Mouse (Mus musculus): ENCODE measurements around the gene Ttll1. TPM values are rescaled to one million over a fixed set of nuclear protein-coding genes. Genes with fewer than 3 reads are reported as not detected.

The Ttll1 gene
- polyA plus RNA-seq, 1 experiment, result not detected

GRCm38 (mm10) chr15:83493856-83494571, 16.7 kb downstream of the Ttll1 start:
- no peak overlapping the region for H3K4me3 ChIP-seq (ENCODE audit: insufficient read depth, low read depth, low read length)
- H3K4me1 ChIP-seq (ENCODE audit: control insufficient read depth, insufficient read depth, low read length), result peaks cover under 1% of the 10 kb centered on the region; the same call in 1 of the 2 replicates
- H3K27ac ChIP-seq (ENCODE audit: insufficient read depth, low read depth, low read length), result no peak overlapping the region
- 87% methylated on average over 7 of the region's 7 CpGs for WGBS
- no peak for TF ChIP-seq POLR2A (IDR thresholded peaks at IDR 0.05; ENCODE audit: insufficient read depth, low read depth, low read length)
- no peak for TF ChIP-seq CTCF (IDR thresholded peaks at IDR 0.05; ENCODE audit: insufficient read depth, low read depth, low read length)

DNA sequence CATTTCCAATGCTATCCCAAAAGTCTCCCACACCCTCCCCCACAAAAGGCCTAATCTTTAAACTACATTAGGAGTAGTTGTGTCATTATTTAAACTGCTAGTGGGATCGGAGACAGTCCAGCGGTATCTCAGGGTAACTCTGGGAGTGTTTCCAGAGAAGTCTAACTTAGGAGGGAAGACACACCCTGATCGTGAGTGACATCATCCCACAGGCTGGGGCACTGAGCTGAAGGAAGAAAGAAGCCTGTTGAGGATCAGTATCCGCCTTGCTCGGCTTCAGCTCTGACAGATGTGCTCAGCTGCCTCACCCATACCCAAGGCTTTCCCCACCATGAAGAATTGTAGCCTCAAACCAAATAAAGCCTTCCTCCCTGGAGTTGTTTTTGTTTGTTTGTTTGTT, 18.8 kb downstream of the Ttll1 start:
- H3K4me1 ChIP-seq (ENCODE audit: control insufficient read depth, insufficient read depth, low read length), result peaks cover 11% of the 10 kb centered on the region; the same call in 1 of the 2 replicates
- TF ChIP-seq POLR2A (IDR thresholded peaks at IDR 0.05; ENCODE audit: insufficient read depth, low read depth, low read length) (no peak), CTCF (IDR thresholded peaks at IDR 0.05; ENCODE audit: insufficient read depth, low read depth, low read length) (no peak)
- H3K4me3 ChIP-seq (ENCODE audit: insufficient read depth, low read depth, low read length), result no peak overlapping the region
- H3K27ac ChIP-seq (ENCODE audit: insufficient read depth, low read depth, low read length), result no peak overlapping the region
- 87% methylated on average over 5 of the region's 5 CpGs for WGBS

DNA sequence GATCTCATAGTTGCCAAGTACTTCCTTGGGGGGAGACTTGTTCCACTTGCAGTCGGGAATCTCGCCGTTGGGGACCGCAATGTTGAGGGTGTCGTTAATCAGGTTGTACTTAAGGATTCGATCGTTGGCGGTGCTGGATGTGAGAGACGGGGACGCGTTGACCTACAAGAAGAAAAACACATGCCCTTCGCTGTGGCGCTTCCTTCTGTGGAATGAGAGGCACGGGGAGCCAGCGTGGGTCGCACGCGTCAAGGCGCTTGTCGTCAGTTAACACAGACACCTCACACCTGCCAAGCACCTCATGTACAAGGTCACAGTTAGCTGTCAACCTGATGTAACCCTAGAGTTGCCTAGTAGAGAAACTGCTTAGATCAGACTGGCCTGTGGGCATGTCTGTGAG, 21.2 kb downstream of the Ttll1 start:
- WGBS, result 95% methylated on average over 20 of the region's 20 CpGs
- H3K4me1 ChIP-seq (ENCODE audit: control insufficient read depth, insufficient read depth, low read length), result peaks cover 11% of the 10 kb centered on the region; the same call in 1 of the 2 replicates
- no peak for TF ChIP-seq CTCF (IDR thresholded peaks at IDR 0.05; ENCODE audit: insufficient read depth, low read depth, low read length)
- no peak for TF ChIP-seq POLR2A (IDR thresholded peaks at IDR 0.05; ENCODE audit: insufficient read depth, low read depth, low read length)
- H3K27ac ChIP-seq (ENCODE audit: insufficient read depth, low read depth, low read length), result no peak overlapping the region
- no peak overlapping the region for H3K4me3 ChIP-seq (ENCODE audit: insufficient read depth, low read depth, low read length)

DNA sequence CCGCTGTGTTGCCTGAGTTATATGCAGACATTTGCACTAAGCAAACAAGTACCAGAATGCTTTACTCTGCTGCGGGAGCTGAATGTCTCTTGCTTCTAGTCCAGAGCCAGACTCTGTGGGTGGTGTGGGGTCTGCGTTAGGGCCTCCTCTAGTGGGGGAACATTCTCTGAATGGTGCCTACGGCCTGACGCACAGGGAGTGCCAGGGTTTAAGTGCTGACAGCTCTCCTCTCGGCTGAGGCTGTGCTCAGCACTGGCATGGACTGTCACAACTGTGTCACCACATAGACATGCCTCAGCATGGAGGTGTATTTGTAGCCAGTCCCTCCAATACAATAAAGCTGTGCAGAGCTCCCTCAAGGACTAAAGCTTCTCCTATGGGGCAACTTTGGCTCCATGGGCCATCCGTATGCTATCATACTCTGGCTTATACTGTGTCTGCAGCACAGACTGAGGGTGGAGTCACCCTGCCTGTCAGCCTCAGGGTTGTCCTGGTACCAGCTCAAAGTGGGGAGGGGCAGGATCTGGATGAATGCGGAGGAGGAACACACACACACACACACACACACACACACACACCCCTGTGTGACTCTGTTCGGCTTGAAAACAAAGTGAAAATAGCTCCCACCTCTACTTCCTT, 23.1 kb downstream of the Ttll1 start:
- no peak overlapping the region for H3K27ac ChIP-seq (ENCODE audit: insufficient read depth, low read depth, low read length)
- no peak overlapping the region for H3K4me3 ChIP-seq (ENCODE audit: insufficient read depth, low read depth, low read length)
- peaks cover 11% of the 10 kb centered on the region; the same call in 1 of the 2 replicates for H3K4me1 ChIP-seq (ENCODE audit: control insufficient read depth, insufficient read depth, low read length)
- 36% methylated on average over 9 of the region's 9 CpGs for WGBS
- TF ChIP-seq POLR2A (IDR thresholded peaks at IDR 0.05; ENCODE audit: insufficient read depth, low read depth, low read length) (no peak), CTCF (IDR thresholded peaks at IDR 0.05; ENCODE audit: insufficient read depth, low read depth, low read length) (no peak)

GRCm38 (mm10) chr15:83484311-83484710, 26.4 kb downstream of the Ttll1 start:
- no peak overlapping the region for H3K4me3 ChIP-seq (ENCODE audit: insufficient read depth, low read depth, low read length)
- H3K27ac ChIP-seq (ENCODE audit: insufficient read depth, low read depth, low read length), result no peak overlapping the region
- TF ChIP-seq CTCF (IDR thresholded peaks at IDR 0.05; ENCODE audit: insufficient read depth, low read depth, low read length), result no peak
- TF ChIP-seq POLR2A (IDR thresholded peaks at IDR 0.05; ENCODE audit: insufficient read depth, low read depth, low read length), result no peak
- H3K4me1 ChIP-seq (ENCODE audit: control insufficient read depth, insufficient read depth, low read length), result peaks cover 11% of the 10 kb centered on the region; the same call in 1 of the 2 replicates
- WGBS, result 91% methylated on average over 10 of the region's 10 CpGs

DNA sequence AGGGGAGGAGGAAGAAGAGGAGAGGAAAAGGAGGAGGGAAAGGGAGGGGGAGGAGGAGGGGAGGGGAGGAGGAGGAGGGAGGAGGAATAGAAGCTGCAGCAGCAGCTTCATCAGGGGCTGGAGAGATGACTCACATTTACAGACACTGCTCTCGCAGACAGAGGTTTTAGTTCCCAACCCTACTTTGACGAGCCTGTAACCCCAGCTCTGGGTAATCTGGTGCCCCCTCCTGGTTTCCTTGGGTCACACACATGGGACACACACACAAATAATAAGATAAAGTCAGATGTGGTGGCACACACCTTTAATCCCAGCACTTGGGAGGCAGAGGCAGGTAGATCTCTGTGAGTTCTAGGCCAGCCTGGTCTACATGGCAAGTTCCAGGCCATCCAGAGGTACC, 27.2 kb downstream of the Ttll1 start:
- WGBS, result 26% methylated on average over 2 of the region's 2 CpGs
- Histone ChIP-seq H3K27ac (ENCODE audit: insufficient read depth, low read depth, low read length) (no peak overlapping the region), H3K4me3 (ENCODE audit: insufficient read depth, low read depth, low read length) (no peak overlapping the region), H3K4me1 (ENCODE audit: control insufficient read depth, insufficient read depth, low read length) (peaks cover 7% of the 10 kb centered on the region; the same call in 1 of the 2 replicates)
- TF ChIP-seq CTCF (IDR thresholded peaks at IDR 0.05; ENCODE audit: insufficient read depth, low read depth, low read length) (no peak), POLR2A (IDR thresholded peaks at IDR 0.05; ENCODE audit: insufficient read depth, low read depth, low read length) (no peak)

DNA sequence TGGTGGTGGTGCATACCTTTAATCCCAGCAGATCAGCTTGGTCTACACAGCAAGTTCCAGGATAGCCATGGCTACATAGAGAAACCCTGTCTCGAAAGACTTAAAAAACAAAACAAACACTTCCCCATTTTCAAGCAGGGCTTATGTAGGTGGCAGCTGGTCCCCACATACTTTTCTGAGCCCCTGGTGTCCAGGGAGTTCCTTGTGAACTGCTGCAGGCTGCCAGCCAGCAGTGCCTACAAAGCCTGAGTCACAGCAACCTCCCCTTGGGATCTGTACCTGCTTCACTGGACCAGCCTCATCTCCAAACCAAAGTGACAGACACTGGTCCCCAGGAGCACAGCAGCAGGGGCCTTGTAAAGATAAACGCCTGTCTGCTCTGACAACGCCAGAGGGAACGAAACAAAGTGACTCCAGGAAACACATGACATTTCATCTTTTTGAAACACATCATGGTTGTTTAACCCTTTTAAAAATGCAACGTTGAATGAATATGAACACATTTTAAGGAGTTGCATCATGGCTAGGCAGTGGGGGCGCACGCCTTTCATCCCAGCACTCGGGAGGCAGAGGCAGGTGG, 28.0 kb downstream of the Ttll1 start:
- TF ChIP-seq POLR2A (IDR thresholded peaks at IDR 0.05; ENCODE audit: insufficient read depth, low read depth, low read length), result no peak
- no peak for TF ChIP-seq CTCF (IDR thresholded peaks at IDR 0.05; ENCODE audit: insufficient read depth, low read depth, low read length)
- Histone ChIP-seq H3K4me1 (ENCODE audit: control insufficient read depth, insufficient read depth, low read length) (peaks cover 3% of the 10 kb centered on the region; the same call in 1 of the 2 replicates), H3K27ac (ENCODE audit: insufficient read depth, low read depth, low read length) (no peak overlapping the region), H3K4me3 (ENCODE audit: insufficient read depth, low read depth, low read length) (no peak overlapping the region)
- whole genome bisulfite sequencing, result 87% methylated on average over 8 of the region's 8 CpGs

- WGBS, result 76% methylated on average over 10 of the region's 10 CpGs
- no peak for TF ChIP-seq POLR2A (IDR thresholded peaks at IDR 0.05; ENCODE audit: insufficient read depth, low read depth, low read length)
- no peak for TF ChIP-seq CTCF (IDR thresholded peaks at IDR 0.05; ENCODE audit: insufficient read depth, low read depth, low read length)
- H3K27ac ChIP-seq (ENCODE audit: insufficient read depth, low read depth, low read length), result no peak overlapping the region
- H3K4me1 ChIP-seq (ENCODE audit: control insufficient read depth, insufficient read depth, low read length), result no peaks in the 10 kb centered on the region; the same call in 1 of the 2 replicates
- no peak overlapping the region for H3K4me3 ChIP-seq (ENCODE audit: insufficient read depth, low read depth, low read length)
Observed at GRCm38 (mm10) chr15:83481236-83481780, 29.4 kb downstream of the Ttll1 start.

GRCm38 (mm10) chr15:83479818-83480217, 30.9 kb downstream of the Ttll1 start:
- 89% methylated on average over 4 of the region's 4 CpGs for WGBS
- Histone ChIP-seq H3K27ac (ENCODE audit: insufficient read depth, low read depth, low read length) (no peak overlapping the region), H3K4me1 (ENCODE audit: control insufficient read depth, insufficient read depth, low read length) (peaks cover 2% of the 10 kb centered on the region; the same call in 1 of the 2 replicates), H3K4me3 (ENCODE audit: insufficient read depth, low read depth, low read length) (no peak overlapping the region)
- TF ChIP-seq CTCF (IDR thresholded peaks at IDR 0.05; ENCODE audit: insufficient read depth, low read depth, low read length), result no peak
- no peak for TF ChIP-seq POLR2A (IDR thresholded peaks at IDR 0.05; ENCODE audit: insufficient read depth, low read depth, low read length)

Measured in olfactory bulb, adult 2 months (tissue).